Mouse (Mus musculus) neural tube, embryonic 14.5 days (tissue): ENCODE data around the gene Fkbp5. TPM values are rescaled to one million over a fixed set of nuclear protein-coding genes. Genes with fewer than 3 reads are reported as not detected.

Source experiments
- ATAC-seq: fragments of 200-750 bp; cut with Nextera tagmentation; 2 replicates; pipeline ENCODE4 v1.8.0; 2017; ENCODE audit warnings: low read depth, mild to moderate bottlenecking, moderate TSS enrichment, moderate library complexity
- H3K27ac ChIP-seq: fragments of 300-500 bp; sonication (generic); 2 replicates; pipeline ENCODE4 v1.5.1; 2014; ENCODE audit warnings: low read depth, mild to moderate bottlenecking, control low read depth, low read length, moderate library complexity, mixed read lengths
- H3K27me3 ChIP-seq: fragments of 300-500 bp; sonication (generic); 2 replicates; pipeline ENCODE4 v1.6.1; 2014; ENCODE audit warnings: low read length; ENCODE audit not compliant: control insufficient read depth, insufficient read depth
- H3K36me3 ChIP-seq: fragments of 300-500 bp; sonication (generic); 2 replicates; pipeline ENCODE4 v1.6.1; 2014; ENCODE audit warnings: low read length, mixed read lengths; ENCODE audit not compliant: control insufficient read depth, insufficient read depth
- H3K4me1 ChIP-seq: fragments of 300-500 bp; sonication (generic); 2 replicates; pipeline ENCODE4 v1.6.1; 2014; ENCODE audit warnings: low read length; ENCODE audit not compliant: control insufficient read depth, insufficient read depth
- H3K4me2 ChIP-seq: fragments of 300-500 bp; sonication (generic); 2 replicates; pipeline ENCODE4 v1.6.1; 2014; ENCODE audit warnings: mild to moderate bottlenecking, low read depth, low read length, control low read depth
- H3K4me3 ChIP-seq: fragments of 300-500 bp; sonication (generic); 2 replicates; pipeline ENCODE4 v1.5.1; 2014; ENCODE audit warnings: low read depth, low read length, control low read depth, mixed read lengths
- H3K9ac ChIP-seq: fragments of 300-500 bp; sonication (generic); replicated peaks from 2 replicates; pipeline ENCODE4 v1.6.1; 2014; ENCODE audit warnings: low read depth, mild to moderate bottlenecking, control low read depth, low read length, mixed read lengths
- H3K9me3 ChIP-seq: fragments of 300-500 bp; sonication (generic); 2 replicates; pipeline ENCODE4 v1.6.1; 2016; ENCODE audit warnings: low read length; ENCODE audit not compliant: control insufficient read depth
- WGBS: fragments of 180-500 bp; shearing (Covaris S2); extraction: QIAGEN DNeasy Blood & Tissue Kit; methylation state at CpG from one replicate; pipeline ENCODE4 v1.1.7; 2014; 5-methylcytosine and 5-hydroxymethylcytosine counted together
- polyA plus RNA-seq: library from polyadenylated mRNA; unstranded; fragments of >200 nt; fragmentation: Nextera tagmentation; extraction: Ambion mirVana; gene quantifications from 2 replicates; pipeline ENCODE4 v1.2.1, GENCODE M21; 2014

Fkbp5 gene
- polyA plus RNA-seq, 1 experiment from 2014 or later: 11.1 TPM

DNA sequence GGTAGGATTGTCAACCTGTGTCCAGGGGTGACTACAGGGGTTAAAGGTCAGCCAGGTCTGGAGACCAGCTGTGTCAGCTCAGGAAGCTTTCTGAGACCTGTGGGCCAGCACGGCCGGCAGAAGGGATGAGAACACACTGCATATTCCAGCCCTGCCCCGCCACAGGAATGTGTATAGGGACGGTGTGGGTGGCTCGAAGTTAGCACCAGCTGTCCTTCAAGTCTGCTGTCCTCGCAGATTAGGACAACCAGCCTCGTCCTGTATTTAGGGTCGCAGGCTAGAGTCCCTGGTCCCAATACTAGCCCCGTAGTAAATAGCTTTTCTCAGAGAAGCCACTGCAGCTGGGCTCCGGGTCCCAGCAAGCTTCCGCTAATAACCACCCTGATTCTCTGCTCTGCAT, 31.2 kb upstream of the Fkbp5 start:
- Histone ChIP-seq H3K27me3 (no peaks in the 10 kb centered on the region), H3K4me2 (no peak overlapping the region), H3K4me3 (no peak overlapping the region), H3K4me1 (no peaks in the 10 kb centered on the region), H3K27ac (no peak overlapping the region), H3K36me3 (no peaks in the 10 kb centered on the region), H3K9me3 (no peaks in the 10 kb centered on the region), H3K9ac (no peak overlapping the region)
- ATAC-seq: no peak
- 74% methylated on average over 11 of the region's 11 CpGs for WGBS

DNA sequence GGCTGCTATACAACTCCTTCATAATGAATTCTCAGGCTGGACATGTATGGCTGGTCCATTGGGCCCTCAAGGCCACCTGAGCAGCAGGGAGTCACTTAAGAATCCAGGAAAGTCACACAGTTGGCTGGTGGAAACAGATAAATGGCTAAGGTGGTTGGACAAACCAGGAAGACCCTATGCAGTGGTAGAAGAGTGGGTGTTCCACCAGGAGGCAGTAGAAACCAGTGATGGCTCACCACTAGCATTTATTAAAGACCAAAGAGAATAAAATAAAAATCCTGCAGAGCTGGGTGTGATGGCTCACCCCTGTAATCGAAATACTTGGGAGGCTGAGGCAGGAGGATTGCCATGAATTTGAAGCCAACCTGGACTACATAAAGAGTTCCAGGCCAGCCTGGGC, 29.6 kb upstream of the Fkbp5 start:
- no peak for ATAC-seq
- H3K9ac ChIP-seq: no peak overlapping the region
- no peak overlapping the region for H3K27ac ChIP-seq
- H3K4me2 ChIP-seq: no peak overlapping the region
- H3K36me3 ChIP-seq: no peaks in the 10 kb centered on the region
- no peaks in the 10 kb centered on the region for H3K4me1 ChIP-seq
- H3K9me3 ChIP-seq: no peaks in the 10 kb centered on the region
- H3K27me3 ChIP-seq: no peaks in the 10 kb centered on the region
- WGBS: 73% methylated on average over 1 of the region's 1 CpGs
- H3K4me3 ChIP-seq: no peak overlapping the region

DNA sequence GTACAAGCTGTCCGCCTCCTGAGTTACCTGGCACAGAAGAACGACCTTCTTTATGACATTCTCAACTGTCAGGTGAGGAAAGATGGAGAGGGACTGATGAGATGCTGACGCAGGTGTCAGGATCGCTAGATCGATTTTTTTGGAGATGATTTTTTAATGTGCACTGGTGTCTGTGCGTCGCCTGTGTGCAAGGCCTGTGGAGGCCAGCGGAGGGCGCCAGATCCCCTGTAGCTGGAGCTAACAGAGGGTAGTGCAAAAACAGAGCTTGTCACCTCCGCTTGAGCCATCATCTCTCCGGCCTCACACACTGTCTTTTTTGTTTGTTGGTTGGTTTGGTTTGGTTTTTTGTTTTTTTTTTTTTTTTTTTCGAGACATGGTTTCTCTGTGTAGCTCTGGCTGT, 20.6 kb upstream of the Fkbp5 start:
- no peaks in the 10 kb centered on the region for H3K4me1 ChIP-seq
- ATAC-seq: no peak
- WGBS: 48% methylated on average over 12 of the region's 12 CpGs
- H3K4me3 ChIP-seq: no peak overlapping the region
- H3K27me3 ChIP-seq: no peaks in the 10 kb centered on the region
- H3K27ac ChIP-seq: no peak overlapping the region
- H3K36me3 ChIP-seq: no peaks in the 10 kb centered on the region
- H3K4me2 ChIP-seq: no peak overlapping the region
- H3K9ac ChIP-seq: no peak overlapping the region
- H3K9me3 ChIP-seq: no peaks in the 10 kb centered on the region

DNA sequence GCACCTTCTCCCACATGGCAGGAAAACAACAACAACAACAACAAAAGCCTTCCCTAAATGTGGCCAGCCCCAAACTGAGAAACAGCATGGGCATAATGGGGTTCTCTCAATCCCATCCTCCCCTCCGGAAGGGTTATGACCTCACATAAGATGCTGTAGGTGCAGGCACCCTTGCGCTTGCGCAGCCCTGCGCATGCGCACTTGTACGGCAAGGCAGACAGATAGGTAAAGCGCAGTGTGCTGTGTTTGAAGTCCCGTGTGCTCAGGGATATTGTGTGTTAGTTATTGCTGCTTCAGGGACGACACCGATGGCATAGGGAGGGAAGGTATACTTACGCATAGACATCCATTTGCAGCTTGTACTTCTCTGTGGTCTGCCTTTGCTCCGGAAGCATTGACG, 16.0 kb upstream of the Fkbp5 start:
- 85% methylated on average over 13 of the region's 13 CpGs for WGBS
- no peak overlapping the region for H3K4me3 ChIP-seq
- no peak overlapping the region for H3K4me2 ChIP-seq
- no peaks in the 10 kb centered on the region for H3K27me3 ChIP-seq
- no peak for ATAC-seq
- H3K36me3 ChIP-seq: no peaks in the 10 kb centered on the region
- no peaks in the 10 kb centered on the region for H3K4me1 ChIP-seq
- H3K27ac ChIP-seq: no peak overlapping the region
- no peak overlapping the region for H3K9ac ChIP-seq
- H3K9me3 ChIP-seq: no peaks in the 10 kb centered on the region

DNA sequence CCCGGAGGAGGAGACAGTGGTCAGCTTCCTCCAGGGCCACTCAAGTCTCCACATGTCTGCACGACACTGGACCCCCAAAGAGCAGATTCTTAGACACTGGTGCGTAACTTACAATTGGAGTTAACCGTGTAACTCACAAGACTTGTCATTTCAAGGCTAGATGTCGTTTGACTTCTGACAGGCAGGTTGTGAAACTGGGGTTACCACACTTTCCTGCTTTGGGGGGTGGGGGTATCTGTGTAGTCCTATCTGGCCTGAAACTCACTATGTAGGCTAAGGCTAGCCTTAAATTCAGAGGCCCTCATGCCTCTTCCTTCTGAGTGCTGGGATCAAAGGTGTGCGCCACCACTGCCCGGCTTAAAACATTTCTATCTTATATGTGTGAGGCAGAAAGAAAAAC, 15.2 kb upstream of the Fkbp5 start:
- no peak overlapping the region for H3K4me3 ChIP-seq
- no peak overlapping the region for H3K4me2 ChIP-seq
- H3K4me1 ChIP-seq: no peaks in the 10 kb centered on the region
- 89% methylated on average over 7 of the region's 7 CpGs for WGBS
- H3K36me3 ChIP-seq: no peaks in the 10 kb centered on the region
- no peaks in the 10 kb centered on the region for H3K27me3 ChIP-seq
- no peak for ATAC-seq
- H3K9me3 ChIP-seq: no peaks in the 10 kb centered on the region
- no peak overlapping the region for H3K27ac ChIP-seq
- H3K9ac ChIP-seq: no peak overlapping the region

DNA sequence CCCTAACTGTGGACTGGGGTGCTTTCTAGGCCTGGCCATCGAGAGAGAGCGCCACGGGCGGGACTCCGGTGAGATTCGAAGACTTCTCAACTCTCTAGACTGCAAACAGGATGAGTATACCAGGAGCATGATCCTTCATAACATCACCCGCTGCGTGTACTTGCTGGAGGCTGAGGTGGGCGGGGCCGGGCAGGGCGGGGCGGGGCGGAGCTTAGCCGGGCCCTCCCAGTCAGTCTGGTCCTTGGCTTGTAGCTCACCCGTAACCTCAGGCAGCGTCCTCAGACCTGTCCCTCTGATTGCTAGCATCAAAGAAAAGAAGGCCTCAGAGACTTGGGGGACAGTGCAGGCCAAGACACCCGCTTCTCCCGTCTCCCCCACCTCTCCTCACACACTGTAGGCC, 14.6 kb upstream of the Fkbp5 start:
- H3K4me1 ChIP-seq: no peaks in the 10 kb centered on the region
- no peaks in the 10 kb centered on the region for H3K36me3 ChIP-seq
- 15% methylated on average over 18 of the region's 18 CpGs for WGBS
- H3K4me2 ChIP-seq: no peak overlapping the region
- H3K9me3 ChIP-seq: no peaks in the 10 kb centered on the region
- no peak overlapping the region for H3K27ac ChIP-seq
- H3K4me3 ChIP-seq: no peak overlapping the region
- no peaks in the 10 kb centered on the region for H3K27me3 ChIP-seq
- ATAC-seq: no peak
- no peak overlapping the region for H3K9ac ChIP-seq

DNA sequence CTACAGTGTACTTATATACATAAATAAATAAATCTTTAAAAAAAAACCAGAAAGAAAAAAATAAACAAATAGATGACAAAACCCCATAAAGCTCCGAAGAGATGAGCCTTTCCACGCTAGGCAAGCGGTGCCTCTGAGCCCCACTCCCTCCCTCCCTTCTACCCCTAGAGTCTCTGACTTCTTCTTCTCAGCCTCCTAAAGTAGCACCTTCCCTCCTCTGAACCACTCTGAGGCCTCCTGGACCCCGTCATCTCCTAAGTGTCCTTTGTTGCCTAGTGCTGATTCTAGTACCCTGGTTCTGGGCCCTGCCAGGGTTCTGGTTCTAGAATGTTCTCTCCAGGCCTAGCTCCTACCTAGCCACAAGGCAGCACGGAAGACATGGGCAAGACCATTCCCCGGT, 13.2 kb upstream of the Fkbp5 start, which contains the start of gene Armc12:
Gene Armc12, plus strand, starts transcription at position 301 of the 400 bp plus-strand sequence.
- Histone ChIP-seq H3K4me3 (no peak within 1 kb of the TSS), H3K9ac (no peak within 1 kb of the TSS), H3K4me2 (no peak within 1 kb of the TSS), H3K4me1 (no peaks in the 10 kb centered on the region), H3K27ac (no peak within 1 kb of the TSS), H3K36me3 (no peaks in the 10 kb centered on the region), H3K27me3 (no peaks in the 10 kb centered on the region), H3K9me3 (no peaks in the 10 kb centered on the region)
- no peak for ATAC-seq
- 89% methylated on average over 6 of the region's 6 CpGs for WGBS

DNA sequence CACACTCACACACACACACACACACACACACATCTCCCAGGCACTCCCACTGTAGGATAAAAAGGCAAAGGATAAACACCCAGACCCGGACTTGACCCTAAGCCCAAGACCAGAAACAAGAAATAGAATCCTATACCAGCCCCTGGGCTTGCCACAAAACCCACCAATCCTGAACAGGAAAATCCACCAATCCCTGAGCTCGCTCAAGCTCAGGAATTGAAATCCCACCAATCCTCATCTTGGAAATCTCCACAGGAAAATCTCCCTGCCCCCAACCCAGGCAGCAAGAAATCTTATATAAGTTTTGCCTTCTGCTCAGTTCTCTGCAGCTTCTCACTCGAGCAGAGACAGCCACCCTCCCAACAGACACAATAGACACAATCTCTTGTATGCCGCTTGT, 11.8 kb upstream of the Fkbp5 start:
- Histone ChIP-seq H3K27me3 (no peaks in the 10 kb centered on the region), H3K9ac (no peak overlapping the region), H3K4me3 (no peak overlapping the region), H3K9me3 (no peaks in the 10 kb centered on the region), H3K36me3 (no peaks in the 10 kb centered on the region), H3K4me2 (no peak overlapping the region), H3K27ac (no peak overlapping the region), H3K4me1 (no peaks in the 10 kb centered on the region)
- no peak for ATAC-seq
- 75% methylated on average over 4 of the region's 4 CpGs for WGBS

DNA sequence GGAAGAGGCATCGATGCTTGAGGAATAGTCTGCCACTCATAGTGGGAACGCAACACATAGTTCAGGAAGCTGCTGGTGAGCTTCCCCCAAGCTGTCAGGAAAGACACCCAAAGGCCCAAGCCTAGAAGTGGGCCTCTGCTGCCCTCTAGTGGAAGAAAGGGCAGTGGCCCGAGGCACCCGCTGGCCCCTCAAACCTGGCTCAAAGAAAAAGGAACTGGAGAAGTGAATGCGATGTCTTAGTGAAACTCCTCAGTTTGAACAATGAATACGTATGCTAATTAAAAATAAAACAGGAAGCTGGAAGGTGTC, 10.7 kb upstream of the Fkbp5 start:
- Histone ChIP-seq H3K27me3 (no peaks in the 10 kb centered on the region), H3K4me2 (peak overlapping the region; percentile 16; the same call in 1 of the 2 replicates), H3K9ac (no peak overlapping the region), H3K27ac (0 out of 2 replicates have a peak overlapping the region, but pooled peaks have one; percentile 16), H3K4me1 (no peaks in the 10 kb centered on the region), H3K9me3 (no peaks in the 10 kb centered on the region), H3K4me3 (no peak overlapping the region), H3K36me3 (no peaks in the 10 kb centered on the region)
- WGBS: 3% methylated on average over 6 of the region's 6 CpGs
- no peak for ATAC-seq
